Mouse (Mus musculus): Measurements from ENCODE around the gene Enkd1.
A peak's percentile ranks its signal among the peaks of the same experiment; 100 is the strongest.

Enkd1 gene

DNA sequence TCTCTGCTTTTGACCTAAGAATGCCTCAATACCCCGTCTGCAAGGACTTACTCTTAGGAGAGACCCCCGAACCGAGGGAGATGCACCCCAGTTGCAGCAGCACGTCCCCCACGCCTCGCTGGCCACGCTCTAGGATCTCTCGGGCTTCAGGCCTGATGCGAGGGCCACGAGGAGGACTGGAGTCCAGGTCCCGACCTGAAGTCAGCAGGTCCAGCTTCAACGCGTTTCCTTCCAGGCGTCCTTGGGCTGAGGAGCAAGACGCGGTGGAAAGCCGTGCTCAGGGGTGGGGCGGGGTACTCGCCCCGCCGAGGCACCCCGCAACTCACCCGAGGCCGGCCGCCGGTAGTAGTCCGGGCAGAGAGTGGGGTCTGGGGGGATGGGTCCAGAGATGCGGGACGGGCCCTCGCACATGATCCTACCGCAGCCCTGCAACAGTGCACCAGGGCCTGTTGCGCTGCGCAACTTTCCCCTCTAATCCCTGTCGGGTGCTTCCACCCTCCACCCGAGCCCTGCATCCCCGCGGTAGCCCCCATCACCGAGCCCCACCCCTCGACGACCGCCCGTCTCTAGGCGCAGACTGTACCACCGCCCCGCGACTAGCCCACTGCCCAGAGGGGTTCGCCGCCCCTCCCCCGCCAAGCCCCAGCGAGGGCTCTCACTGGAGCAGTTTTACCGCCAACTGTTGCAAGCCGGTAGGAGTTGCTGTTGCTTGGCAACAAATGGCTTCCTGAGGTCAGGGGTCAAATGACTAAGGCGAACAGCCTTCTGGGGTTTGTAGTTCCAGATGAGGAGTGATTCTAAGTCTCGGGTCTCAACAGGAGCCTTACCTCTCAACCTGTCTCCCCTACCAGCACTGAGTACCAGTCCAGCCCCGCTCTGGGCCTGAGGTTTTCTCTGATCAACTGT is at the start of gene Enkd1, which contains the start of gene 4933405L10Rik:
Gene Enkd1, minus strand, starts transcription at position 713 of the 906 bp plus-strand sequence.
Gene 4933405L10Rik, plus strand, starts transcription at position 158 of the 906 bp plus-strand sequence.
- peak; percentile 80 for DNase-seq

DNA sequence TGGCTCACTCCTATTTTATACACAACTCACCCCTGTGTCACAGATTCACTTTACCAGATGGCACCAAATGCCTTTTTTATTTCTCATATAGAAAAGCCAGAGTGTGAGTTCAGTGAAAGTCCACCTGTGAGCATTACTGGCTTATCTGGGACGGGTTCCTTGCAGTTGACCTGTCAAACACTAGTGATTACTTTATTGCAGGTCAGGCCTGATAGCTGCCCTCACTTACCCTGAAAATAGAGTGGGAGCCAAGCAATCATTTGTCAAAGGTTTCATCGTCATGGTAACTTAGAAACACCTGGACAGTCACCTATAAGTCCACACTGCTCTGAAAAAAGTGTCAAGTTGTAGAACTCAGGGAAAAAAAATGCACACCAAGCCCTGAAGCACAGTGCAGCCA is 46.7 kb upstream of the Enkd1 start:
- DNase-seq, result no peak

DNA sequence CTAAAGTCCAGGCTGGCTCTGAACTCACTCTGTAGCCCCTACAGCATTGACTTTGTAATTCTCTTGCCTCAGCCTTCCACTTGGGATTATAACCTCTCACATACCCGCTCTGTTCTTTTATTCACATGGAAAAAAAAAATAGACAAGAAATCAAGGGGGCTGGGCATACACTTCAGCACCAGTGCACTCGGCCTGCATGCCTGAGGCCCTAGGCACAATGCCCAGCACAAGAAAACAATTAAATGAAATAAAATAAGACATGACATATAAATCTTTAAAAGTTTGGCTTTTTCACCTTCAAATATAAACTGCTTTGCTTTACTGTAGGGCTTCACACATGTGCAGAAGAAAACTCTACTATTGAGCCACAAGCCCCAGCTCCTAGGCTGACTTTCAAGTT is 45.9 kb upstream of the Enkd1 start:
- no peak for DNase-seq

DNA sequence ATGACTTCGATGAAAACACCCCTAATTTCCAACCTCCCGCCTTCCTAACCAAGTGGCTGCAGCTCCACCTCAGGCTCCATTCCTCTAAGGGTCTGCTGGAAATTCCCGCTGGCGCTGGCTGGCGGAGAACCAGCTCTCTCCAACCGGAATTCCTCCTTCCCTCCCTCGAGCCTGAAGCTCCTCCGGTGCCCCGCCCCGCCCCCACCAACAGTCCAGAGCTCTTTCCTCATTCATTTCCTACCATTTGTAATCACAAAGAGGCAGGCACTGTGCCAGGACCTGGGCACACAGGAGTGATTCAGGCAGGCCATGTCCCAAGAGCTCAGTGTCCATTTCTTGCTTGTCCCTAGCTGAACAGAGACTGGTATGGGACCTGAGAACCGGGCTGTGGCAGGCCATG is 42.6 kb upstream of the Enkd1 start:
- DNase-seq, result peak; percentile 54

DNA sequence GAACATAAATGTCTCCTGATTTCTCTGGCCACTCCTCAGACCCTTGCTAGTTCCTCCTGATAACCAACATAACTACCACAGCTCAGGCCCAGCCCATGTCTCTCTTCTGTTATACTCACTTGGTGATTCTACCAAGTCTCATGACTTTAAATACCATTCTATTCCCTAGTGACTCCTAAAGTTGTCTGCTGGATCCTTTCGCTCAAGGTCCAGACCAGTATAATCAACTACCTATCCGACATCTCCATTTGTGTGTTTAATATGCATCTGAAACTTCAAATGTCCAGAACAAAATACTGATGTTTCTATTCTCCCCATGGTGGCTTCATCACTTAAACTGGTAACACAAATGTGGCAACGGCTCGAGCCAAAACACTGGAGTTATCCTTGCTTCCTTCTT is 35.3 kb upstream of the Enkd1 start:
- no peak for DNase-seq

DNA sequence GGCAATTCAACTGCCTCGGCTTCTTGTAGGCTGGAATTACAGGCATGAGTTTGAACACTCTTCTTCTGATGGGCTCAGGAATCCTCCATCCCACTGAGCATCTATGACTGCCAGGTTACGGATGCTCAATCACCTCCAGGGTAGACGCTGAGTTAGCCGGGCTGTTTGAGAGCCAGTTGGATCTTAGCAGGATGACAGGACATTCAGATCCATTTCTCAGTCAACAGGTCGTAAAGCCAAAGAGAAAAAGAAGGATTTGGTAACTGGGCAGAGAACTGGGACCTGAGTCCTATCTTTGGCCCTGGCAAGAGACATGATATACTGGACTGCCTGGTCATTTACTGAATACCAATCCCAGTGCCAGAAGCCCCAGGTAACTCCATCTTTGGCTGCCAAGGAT is 31.2 kb upstream of the Enkd1 start:
- no peak for DNase-seq

DNA sequence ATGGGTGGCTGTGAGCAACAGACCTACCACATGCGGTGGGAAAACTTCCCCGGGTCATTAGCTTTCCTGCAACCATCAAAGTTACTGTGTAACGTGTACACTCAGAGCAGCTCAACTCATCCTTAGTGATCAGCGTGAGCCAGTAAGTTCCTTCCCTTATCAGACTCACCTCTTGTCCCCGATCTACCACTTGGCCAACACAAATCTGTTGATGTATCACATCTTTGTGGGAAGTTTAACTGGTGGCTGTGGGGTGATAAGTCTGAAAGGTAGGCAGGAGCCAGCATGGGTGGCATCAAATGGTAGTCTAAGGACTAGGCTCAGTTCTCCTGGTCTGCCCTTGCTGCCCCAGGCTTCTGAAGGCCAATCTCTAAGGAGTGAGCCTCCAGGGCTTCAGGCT is 24.2 kb upstream of the Enkd1 start:
- DNase-seq, result no peak

DNA sequence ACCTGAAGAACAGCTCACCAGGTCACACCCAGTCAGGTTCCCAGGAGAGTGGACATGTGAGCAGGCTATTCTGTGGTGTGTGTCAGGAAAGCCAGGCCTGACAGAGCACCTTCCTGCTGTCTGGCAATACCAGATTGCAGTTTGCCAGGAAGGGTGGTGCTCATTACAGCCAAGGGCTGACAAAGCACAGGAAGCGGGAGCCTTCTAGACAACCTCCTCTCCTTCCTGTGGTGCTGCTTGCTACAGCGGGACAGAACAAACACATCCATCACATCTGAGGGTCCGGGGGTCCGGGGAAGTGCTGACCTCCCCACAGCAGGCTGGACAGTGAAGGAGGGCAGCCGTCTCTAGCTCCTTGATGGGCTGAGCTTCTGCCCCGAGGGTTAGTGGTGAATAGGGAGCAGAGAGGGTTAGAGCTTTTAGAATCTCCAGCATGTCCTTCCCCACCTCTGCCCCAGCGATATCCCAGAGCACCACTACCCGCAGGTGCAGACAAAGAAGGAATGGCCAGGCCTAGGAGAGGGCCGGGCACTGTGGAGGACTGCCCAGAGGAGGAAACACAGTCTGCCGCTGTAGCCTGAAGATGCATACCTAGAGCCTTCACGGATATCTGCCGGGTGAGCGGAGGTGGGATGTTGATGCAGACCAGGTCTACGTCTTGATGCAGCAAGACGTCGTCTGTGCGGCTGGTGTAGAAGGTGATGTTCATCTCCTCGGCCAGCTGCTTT is 19.6 kb upstream of the Enkd1 start:
- DNase-seq, result peak; percentile 29

DNA sequence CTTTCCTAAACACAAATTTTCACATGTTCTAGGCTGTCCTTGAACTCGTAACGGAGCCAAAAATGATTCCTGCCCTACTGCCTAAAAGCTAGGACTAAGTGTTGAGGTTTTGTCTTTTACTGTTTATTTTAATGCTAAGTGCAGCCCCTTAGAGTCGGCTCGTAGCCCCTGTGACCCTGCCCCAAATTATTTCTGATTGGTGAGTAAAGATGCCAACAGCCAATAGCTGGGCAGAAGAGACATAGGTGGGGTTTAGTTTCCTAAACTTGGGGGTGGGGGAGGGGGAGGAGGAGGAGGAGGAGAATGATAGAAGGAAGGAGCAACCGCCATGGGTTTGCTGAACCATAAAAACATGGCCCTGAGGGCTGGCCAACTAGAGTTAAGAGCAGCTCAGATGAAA is 17.7 kb upstream of the Enkd1 start:
- DNase-seq, result no peak

DNA sequence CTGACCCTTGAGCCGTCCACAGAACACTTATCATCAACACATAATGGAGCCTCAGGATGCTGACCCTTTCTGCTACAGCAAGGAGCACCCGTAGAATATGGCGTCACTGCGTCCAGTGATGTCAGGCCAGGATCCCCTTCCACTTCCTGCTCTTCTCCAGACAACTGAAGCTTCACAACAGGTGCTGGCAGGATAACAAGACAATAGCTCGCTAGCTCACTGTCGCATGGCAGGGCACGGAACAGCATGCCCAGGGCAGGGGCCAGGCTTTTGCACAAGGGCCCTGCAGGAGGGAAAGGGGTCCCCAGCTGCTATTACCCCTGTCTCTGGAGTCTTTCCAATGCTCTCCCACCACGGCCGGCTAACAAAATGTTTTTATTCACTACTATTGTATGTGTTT is 14.9 kb upstream of the Enkd1 start:
- no peak for DNase-seq

DNA sequence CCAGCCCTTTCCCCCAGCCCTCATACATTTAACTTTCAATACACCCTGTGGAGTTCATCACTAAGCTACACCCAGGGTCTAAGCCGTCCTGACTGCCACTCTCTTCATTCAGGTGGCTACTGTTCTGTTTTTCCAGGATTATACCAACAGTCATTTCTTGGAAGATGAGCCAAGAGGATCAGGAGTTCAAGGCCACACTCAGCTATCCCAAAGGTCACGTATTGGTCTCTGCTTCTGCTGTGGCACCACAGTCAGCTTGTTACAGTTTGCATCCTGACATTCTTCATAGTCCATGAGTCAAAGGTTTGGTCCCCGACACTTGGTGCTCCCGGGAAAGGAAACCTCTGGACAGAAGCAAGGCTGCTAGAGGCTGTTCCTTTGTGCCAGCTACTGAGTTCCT is 11.6 kb upstream of the Enkd1 start:
- no peak for DNase-seq

DNA sequence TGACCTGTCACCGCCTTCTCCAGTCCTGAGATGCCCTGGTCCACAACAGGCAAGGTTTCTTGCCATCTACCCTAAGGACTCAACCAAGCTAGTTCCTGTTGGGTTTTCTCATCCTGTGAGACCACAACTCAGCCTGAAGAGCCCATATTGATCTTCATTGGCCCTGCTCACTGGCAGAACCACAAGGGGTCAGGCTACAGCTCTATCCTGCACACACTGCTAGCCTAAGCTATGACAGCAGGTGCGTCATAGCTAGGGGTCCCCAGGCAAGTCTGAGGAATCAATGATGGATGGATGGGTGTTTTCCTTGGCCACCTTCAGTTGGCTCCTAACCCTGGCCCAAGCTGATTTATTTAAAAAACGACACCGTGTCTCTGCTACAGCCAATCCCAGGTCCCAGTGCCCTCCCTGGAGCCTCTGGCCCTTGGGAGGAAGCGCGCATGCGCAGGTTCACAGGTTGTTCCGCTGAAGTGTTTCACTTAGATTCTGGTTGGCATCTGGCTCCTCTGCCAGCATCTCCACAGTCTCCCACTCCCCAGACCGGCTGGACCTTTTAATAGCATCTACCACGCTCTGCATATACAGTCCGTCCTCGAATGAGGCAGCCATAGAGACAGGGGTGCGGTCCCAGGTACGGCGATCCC is 8.4 kb upstream of the Enkd1 start:
- no peak for DNase-seq

DNA sequence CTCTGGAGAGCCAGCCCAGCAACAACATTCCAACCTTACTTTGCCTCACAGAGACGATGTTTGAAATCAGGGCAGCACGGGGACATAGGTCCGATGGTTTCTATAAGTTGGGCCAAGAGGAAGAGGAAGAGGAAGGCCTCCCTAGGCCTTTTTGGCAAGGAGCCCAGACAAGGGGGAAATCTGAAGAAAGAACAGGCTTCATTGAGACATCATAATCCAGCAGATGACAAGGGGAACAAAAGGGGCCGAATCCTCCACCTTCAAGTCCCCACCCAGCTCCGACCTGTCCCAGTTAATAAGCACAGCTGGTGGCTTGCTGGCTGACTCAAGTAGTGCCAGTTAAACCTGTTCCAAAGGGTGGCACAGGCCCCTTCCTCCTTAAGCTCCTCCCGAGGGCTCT is 7.0 kb upstream of the Enkd1 start:
- no peak for DNase-seq

DNA sequence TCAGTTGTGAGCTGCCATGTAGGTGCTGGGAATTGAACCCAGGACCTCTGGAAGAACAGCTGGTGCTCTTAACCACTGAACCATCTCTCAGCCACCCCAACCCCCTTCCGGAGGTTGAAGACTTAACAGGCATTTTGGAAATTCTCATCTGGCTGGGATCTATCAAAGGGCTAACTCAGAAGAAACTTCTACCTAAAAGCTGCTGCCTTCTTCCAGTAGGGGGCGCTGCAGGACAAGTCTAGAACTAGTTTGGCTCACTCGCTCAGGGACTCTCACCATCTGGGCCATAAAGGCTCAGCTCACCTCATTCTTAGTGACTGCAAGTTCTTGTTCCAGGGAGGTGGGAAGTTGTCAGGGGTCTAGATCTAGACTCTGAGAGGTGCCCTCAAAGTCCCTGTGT is 6.1 kb upstream of the Enkd1 start:
- DNase-seq, result peak; percentile 92

DNA sequence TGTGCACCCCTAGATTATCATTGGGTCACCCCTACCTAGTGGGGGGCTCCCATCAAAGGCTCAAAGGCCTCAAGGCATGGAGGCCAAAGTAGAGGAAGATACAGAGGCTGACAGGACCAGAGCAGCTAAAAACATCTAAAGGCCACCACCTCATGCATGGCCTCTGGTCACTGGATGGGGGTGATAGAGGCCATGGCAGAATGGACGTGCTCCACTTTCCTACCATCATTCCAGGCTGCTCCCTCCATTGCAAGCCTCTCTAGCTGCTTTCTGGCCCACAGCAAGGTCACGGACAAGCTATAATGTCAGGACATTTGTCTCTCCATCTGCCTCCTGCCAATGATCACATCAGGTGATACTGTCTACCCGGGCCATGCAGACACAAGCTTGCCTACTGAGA is 4.3 kb upstream of the Enkd1 start:
- no peak for DNase-seq

DNA sequence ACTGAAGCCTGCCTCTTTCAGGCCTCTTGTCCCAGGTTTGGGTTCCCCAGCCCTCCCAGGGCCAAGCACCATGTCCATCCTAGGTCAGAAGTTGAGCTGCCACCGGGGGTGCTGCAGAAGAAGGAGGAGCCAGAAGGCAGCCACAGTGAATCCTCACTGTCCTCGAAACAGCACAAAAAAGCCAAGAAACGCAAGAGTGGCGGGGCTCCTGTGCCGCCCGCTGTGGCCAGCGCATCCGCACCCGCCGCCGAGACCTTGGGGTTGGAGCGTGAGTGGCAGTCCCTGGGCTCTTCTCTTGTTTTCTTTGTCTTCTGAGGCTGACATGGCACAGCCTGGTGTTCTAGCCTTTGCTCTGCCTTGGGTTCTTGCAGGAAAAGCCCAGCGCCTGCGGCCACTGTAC is 1.3 kb upstream of the Enkd1 start:
- DNase-seq, result no peak

DNA sequence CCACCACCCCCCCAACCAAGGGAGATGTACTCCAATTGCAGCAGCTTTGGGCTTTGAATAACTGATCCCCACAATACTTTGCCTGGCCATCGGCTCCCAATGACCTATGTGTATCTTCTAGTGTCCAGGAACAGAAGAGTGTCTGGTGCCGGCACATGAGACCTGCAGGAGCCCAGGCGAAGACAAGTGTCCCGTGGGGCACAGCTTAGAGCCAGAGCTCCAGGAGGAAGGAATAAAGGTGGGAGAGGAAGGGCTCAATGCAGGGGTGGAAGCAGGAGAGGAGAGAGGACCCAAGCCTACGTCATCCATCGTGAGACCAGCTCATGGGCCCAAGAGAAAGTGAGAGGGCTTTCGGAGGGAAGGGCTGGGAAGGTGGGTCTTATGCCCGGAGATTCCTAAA is 665 bp upstream of the Enkd1 start:
- no peak for DNase-seq

DNA sequence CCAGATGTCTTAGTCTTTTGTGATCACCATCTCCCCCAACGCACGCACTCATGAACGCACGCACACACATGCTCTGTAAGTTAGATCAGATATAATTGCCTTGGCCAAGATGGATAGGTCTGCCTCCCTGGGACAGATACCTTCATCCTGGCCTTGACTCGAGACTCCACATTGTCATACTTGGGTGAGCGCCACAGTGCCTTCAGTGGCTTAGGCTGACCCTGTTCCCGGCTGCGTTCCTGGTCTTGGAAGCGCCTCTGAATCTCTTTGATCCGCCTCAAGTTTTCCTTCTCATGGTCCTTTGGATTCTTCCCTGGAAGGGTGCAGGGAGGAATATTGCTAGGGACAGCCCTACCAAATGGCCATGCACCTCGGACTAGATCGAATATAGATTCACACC is 1.6 kb downstream of the Enkd1 start:
- DNase-seq, result no peak

DNA sequence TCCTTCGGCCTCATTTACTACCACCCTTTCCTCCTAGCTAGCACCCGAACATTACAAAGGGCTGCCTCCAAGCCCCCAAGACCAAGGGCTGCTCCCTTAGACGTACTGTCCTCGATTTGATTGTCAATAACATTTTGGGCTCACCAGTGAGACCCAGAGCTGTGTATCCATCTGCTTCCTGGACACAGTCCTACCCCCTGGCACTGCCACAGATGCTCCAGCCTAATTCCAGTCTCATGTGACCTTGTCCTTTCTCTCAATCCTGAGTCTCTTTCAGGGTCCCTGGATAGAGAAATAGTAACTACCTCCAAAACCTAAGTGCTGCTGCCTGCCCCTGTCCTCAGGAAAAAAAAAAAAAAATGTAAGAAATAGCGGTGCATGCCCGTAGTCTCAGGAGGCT is 3.1 kb downstream of the Enkd1 start:
- DNase-seq, result no peak

DNA sequence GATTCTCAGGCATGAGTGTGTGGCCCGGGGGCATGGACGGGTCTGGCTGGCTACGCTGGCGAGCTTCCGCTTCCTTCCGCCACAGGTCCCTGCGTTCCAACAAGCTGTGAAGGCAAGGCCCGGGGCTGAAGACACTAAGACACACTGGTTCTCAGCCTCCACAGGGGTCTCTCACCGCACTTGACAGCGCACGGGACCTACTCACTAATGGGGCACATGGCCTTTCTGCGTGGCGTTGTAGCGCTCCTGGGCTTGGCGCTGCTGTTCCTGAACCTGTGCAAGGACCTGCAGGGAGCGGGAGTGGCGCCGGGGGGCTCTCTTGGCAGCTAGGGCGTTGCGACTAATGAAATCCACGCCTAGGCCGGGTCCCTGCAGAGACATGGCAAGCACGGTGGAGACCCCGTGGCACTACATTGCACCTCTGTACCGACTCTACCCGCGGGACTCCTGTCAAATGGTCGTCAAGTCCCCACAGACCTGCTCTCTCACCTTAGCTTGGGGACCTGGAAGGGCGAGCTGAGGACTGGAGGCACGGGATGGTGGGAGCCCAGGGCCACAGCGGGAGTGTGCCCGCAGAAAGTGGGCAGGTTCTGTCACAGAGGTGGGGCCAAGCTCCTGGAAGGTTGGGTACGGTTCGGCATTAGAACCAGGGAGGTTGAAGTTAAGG is 3.7 kb downstream of the Enkd1 start:
- DNase-seq, result no peak

DNA sequence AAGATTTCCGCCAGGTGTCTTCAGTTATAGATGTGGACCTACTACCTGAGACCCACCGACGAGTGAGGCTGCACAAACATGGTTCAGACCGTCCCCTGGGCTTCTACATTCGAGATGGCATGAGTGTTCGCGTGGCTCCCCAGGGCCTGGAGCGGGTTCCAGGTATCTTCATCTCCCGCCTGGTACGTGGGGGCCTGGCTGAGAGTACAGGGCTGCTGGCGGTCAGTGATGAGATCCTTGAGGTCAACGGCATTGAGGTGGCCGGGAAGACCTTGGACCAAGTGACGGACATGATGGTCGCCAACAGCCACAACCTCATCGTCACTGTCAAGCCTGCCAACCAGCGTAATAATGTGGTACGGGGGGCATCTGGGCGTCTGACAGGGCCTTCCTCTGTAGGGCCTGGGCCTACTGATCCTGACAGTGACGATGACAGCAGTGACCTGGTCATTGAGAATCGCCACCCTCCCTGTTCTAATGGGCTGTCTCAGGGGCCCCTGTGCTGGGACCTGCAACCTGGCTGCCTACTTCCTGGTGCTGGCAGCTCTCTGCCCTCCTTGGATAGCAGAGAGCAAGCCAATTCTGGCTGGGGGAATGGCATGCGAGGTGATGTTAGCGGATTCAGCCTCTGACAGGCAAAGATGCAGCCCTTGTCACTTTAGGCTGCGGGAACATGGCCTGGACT is 5.1 kb downstream of the Enkd1 start:
- no peak for DNase-seq

DNA sequence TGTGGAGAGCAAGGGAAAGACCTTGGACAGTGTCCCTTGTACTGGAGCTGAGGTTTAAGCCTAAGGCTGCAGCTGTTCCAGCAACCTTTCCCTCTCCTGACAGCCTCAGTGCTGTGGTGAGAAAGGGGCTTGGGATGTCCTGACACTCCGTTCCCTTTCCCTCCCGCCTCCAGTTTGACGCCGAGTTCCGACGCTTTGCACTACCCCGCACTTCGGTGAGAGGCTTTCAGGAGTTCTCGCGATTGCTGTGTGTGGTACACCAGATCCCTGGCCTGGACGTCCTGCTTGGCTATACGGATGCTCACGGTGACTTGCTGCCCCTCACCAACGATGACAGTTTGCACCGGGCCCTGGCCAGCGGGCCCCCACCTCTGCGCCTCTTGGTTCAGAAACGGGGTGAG is 6.0 kb downstream of the Enkd1 start:
- DNase-seq, result no peak
